Mouse (Mus musculus): ENCODE measurements around the gene Polr2a.

DNA sequence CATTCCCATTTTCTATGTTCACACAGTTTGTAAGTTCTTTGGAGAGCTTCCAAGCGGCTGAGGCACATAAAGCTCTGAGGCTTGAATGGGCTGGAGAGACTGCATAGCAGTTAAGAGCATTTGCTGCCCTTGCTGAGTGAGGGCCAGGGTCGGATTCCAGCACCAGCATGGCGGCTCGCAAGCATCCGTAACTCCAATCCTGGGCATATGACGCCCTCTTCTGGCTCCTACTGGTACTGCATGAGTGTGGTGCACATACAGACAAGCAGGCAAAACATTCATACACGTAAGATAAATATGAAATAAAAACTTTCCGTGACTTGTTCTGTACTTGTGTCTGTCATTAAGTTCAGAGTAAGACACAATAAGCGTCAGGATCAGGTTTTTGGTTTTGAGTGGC lies 43.0 kb downstream of the Polr2a start:
- TF ChIP-seq CTCF (IDR thresholded peaks at IDR 0.05; ENCODE audit: low read depth): peak; percentile 81
- TF ChIP-seq EP300 (IDR thresholded peaks at IDR 0.05; ENCODE audit: low read depth): no peak

Measured in liver, postnatal 0 days (tissue).